Mouse (Mus musculus): ENCODE measurements around the gene Syt5. TPM values are rescaled to one million over a fixed set of nuclear protein-coding genes. Genes with fewer than 3 reads are reported as not detected.
A peak's percentile ranks its signal among the peaks of the same experiment; 100 is the strongest.

Syt5 gene
- total RNA-seq, 2 experiments from 2014 or later: 1.7 to 2.4 TPM

DNA sequence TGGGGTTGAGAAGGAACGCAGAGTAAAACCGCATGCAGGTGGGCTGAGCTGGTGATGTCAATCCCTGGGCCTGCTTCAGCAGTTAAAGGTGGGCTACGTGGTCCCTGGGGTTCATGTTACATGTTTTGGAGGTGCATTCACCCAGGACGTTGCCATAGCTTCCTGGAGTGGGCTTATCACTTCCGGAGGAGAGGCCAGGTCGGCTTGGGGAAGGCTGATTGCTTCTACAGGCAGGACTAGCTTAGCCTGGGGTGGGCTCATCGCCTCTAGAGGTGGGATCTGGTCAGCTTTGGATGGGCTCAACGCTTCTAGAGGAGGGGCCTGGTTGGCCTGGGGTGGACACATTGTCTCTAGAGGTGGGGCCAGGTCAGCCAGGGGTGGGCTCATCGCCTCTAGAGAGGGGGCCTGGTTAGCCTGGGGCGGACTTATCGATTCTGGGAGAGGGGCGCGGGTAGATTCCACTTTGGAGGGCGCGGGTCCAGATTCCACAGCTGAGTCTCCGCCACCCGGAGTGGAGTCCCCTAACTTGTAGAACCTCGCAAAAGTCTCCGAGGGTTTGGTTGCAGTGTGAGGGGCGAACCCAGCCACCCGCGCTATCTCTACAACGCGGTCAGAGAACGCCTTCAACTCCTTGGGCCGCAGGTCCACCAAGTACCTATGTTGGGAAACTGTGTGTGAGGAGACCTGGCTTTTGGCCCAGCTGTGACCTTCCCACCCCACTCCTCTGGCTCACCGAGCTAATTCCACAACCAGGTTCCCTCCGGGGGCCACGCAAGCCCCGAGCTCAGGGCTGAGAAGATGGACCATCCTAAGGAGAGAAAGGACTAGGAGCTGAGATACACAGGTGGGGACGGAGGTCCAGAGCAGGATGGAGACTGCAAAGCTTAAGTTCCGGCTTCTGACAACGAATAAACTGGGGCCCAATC, 23.9 kb downstream of the Syt5 start:
- intact Hi-C loops (cut with DNase I): loop anchor here (10.0 kb wide), 1 partner anchor 229 kb away; no protein-coding TSS in a partner anchor
- DNase-seq: peak in 1 of 2 experiments; percentile 61

DNA sequence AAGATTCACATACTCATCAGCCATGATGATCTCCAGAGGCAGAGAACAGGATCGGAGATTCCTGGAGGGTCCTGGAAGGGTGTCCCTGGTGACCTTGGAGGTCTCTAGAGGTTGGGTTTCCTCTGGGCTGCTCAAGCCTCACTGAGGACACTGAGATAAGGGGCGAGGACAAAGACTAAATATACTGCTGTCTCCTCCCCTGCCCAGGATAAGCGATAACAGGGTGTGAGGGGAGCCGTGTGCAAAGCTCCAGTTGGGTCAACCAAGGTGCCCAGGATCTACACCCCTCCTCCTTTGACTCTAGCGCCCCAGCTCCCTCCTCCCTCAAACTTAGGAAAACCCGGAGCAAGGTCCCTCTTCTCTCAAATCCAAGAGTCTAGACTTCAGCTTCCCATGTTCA, 25.0 kb downstream of the Syt5 start:
- DNase-seq: peak; percentile 80 to 81
- intact Hi-C loops (cut with DNase I): loop anchor here (10.0 kb wide), 1 partner anchor 227 kb away; no protein-coding TSS in a partner anchor

DNA sequence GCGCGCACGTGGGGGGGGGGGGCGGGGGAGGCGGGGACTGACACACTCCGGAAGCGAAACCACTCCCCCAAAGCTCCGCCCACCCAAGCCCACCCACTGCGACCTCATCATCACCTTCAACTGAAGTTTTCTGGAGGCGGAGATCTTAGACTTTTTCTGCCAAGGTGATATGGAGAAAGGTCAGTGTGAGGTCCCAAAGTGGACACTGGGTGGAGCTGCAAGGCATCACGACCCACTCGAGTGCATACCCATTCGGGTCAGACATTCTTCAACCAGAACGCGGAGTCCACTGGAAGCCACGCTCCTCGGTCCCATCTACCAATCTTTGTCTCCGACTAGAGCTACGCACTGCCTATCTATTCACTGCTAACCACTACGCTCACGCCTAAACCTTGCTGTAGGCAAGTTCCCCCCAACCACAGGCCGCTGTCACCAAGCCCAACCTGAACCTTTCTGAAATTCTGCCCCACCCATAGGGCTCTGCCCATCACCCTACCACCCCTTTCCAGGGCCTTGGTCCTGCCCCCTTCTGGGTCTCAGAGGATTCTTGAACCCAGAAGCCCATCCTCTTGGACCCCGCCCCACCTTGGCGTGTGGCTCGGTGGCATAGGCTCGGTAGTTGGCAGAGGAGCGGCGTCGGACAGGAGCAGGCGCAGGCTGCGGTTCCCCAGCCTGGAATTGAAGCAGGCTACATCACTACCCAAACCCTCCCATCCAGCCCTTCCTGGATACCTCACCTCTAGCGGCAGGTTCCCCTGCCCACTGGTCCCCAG, 25.9 kb downstream of the Syt5 start:
- intact Hi-C loops (cut with DNase I): loop anchor here (10.0 kb wide), 1 partner anchor 227 kb away; no protein-coding TSS in a partner anchor
- DNase-seq: peak; percentile 76 to 77

DNA sequence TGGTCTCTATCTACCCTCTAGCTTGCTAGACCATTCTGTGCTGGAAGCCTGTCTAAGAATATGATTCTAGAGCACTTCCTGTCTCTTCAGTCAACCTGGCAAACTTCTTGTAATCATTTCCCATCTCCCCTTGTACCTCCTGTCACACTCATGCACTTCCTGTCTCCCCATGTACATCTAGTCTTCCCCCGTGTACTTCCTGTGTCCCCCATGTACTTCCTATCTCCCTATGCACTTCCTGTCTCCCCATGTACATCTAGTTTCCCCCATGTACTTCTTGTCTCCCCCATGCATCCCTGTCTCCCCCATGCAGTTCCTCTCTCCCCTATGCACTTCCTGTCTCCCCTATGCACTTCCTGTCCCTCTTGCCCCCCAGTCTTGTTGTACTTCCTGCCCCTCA, 28.9 kb downstream of the Syt5 start:
- intact Hi-C loops (cut with DNase I): no loop called here
- no peak for DNase-seq

DNA sequence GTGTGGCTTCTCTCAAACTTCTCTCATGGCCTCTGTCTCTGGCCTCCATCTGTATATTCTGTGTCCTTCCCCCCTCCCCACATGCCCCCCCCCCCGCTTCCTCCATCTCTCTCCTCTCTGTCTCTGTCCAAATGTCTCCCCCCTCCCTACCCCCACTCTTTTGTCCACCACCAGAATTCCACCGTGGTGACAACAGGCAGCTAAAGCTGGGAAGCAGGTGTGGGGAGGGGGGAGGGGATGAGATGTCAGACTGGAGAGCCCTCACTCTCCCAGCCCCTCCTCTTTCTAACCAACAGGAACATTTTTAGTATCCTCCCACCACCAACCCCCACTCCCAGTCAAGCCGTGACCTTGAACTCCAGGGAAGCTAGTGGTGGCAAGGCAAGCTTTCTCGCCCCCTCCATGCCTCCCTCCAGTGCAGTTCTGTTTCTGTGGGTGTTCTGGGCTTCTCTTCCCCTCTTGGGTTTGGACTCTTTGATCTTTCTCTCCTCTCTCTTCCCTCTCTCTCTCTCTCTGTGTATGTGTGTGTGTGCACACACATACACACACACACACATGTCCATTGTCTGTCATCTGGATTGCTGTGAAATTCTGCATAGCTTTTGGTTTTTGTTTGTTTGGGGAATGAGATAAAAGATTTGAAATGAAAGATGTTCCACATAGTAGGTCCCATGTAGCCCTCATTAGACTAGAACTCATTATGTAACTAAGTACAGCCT, 30.9 kb downstream of the Syt5 start, which contains the start of gene Tnnt1:
Tnnt1 (minus strand) TSS at position 51 of the 719 bp plus-strand sequence.
- intact Hi-C loops (cut with DNase I): no loop called here
- DNase-seq: peak; percentile 76 to 77

DNA sequence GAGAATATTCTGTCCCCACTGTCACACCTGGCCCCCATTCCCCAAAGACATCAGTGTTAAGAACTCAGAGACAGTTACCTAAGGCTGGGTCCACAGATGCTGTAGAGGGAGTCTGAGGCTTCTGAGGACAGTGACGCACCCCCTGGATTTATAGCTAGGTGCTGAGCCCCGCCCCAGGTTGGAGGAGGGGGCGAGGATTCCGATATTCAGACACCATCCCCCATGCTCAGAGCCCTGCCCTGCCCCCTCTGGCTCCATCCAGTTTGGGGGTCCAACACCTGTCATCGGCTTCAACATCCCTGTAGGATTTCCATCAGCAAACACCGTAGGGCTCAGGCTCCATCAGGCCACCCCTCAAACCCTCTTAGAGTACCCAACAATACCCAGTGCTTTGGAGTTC, 31.5 kb downstream of the Syt5 start:
- intact Hi-C loops (cut with DNase I): no loop called here
- peak; percentile 47 to 57 for DNase-seq

DNA sequence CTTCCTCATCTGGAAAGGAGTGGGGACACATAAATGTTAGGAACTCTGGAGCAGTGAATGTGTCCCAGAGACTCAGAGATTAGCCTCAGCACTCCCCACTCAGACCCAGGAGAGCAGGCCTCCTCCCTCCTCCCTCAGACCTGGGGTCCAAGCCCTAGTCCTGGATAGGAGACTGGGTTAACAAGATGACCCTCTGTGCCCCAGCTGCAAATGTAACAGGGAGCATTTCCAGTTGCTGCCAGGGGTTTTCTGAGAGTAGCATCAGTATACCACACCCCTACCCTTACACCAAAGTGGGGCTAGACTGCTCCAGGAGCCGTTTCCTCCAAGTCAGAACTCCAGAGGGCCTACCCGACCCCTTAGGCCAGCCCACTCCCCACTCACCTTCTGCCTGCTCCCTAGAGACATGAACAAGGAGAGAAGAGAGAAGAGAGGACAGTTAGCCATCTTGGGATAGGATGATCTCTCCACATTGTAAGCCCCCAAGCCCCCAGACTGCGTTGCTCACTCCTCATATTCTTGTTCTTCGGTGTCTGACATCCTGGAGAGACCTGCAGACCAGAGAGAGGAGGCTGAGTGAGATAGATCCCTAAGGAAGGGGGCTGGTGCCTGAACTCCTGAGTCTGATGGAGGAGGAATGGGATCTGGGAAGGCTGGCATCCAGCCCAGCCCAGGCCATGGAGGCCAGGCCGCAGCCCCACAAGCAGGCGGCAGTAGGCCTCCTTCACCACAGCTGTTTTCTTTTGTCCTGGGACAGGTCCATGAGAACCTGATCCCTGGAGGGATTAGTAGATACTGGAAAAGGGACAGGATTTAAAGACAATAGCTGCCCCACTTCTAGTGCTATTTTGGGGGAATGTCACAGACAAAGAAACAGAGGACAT, 33.3 kb downstream of the Syt5 start:
- intact Hi-C loops (cut with DNase I): loop anchor here (5.0 kb wide), 1 partner anchor 377 kb away; the partner anchor contains the start of gene Leng8
- DNase-seq: peak; percentile 60 to 70

DNA sequence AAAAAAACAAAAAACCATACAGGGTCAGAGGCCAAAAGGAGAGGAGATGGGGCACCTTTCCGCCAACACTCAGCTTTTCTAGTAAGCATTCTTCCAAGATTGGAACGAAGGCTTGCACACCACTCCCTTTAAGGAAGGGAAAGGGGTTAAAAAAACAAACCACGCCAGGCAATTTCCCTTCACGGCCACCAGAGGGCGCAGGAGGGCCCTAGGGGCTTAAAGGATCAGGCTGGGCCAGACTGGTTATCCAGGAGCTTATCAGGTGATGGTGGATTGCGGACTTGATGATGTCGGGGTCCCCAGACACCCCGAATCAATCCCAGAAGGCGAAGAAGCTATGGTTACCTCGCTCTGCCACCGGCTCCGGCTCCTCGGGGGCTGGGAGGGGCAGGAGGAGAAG, 34.1 kb downstream of the Syt5 start:
- peak; percentile 63 to 74 for DNase-seq
- intact Hi-C loops (cut with DNase I): loop anchor here (5.0 kb wide), 1 partner anchor 376 kb away; the partner anchor contains the start of gene Leng8

DNA sequence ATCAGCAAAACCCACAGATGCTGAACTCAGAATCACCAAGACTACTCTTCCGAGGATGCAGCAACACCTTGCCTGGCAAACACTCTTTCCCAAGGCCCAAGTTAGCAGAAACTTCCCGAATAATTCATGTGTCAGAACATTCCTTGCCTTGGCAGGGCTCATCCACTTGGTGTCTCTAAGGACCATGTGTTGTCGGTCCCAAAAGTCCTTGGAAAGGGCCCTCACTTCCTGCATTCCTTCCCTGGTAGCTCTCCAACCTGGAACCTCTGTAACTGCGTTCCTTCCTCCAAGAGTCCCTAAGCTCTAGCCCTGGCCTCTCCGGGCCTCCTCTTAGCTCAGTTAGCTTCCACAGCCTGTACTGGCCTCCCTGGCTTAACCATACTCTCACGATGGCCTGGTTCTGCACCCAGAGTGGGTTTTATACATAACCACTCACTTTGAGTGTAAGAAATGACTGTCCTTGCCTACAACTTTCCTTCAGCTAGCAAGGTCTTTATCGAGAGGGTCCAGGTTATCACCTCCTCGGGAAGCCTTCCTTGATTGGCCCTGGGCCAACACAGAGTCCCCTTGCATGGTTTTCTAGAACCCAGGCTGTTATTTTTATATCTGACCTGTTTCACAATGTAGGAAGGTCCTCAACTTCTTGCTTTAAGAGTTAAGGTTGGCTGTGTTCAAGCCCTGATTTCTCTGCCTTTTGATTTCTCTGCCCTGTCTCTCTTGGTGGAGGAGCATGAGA, 35.7 kb downstream of the Syt5 start:
- DNase-seq: peak; percentile 63 to 65
- intact Hi-C loops (cut with DNase I): loop anchor here (5.0 kb wide), 1 partner anchor 374 kb away; the partner anchor contains the start of gene Leng8

DNA sequence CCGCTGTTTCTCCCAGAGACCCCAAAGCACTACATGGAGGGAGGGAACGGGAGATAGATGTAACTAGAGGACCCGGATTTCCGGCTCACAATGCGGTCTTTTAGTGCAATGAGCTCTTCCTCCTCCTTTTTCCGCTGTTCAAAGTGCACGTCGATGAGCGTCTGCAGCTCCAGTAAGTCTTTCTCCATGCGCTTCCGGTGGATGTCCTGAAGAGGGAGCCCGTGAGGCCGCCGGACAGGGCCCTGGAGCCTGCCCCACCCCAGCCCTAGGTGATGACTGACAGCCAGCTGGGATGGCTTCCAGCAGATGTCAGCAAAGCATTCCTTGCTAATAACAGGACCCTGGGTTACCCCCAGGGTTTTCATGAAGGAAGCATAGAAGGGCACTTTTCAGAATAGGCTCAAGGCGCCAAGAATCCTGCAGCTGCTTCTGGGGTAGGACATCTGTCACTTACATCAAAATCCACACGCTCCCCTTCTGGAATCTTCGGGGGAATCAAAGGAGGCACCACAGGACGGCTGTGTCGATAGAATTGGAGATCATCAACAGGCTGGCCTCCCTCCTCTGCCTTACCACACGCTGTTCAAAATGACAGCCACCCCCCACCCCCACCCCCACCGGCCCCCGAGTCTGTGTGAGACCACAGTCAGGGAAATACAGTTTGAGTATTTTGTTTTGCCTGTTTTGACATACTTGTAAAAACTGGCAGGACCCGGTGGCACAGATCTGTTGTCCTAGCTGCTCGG, 37.3 kb downstream of the Syt5 start:
- DNase-seq: peak; percentile 93 to 95
- intact Hi-C loops (cut with DNase I): loop anchor here (5.0 kb wide), 1 partner anchor 373 kb away; the partner anchor contains the start of gene Leng8

DNA sequence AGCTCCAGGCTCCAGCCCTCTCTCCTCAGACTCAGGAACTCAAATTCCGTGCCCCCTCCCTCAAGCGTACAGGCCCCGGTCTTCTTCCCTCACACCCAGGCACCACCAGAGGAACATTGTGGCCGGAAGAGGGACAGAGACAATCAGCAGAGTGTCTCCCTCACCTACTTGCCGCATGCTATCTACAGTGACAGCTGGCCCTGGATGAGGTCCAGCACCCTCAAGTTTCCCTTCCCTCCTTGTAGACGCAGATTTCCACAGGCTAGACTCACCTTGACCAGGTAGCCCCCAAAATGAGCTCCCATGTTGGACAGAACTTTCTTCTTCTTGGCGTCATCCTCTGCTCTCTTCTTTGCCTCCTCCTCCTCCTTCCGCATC, 38.6 kb downstream of the Syt5 start:
- intact Hi-C loops (cut with DNase I): no loop called here
- DNase-seq: no peak

DNA sequence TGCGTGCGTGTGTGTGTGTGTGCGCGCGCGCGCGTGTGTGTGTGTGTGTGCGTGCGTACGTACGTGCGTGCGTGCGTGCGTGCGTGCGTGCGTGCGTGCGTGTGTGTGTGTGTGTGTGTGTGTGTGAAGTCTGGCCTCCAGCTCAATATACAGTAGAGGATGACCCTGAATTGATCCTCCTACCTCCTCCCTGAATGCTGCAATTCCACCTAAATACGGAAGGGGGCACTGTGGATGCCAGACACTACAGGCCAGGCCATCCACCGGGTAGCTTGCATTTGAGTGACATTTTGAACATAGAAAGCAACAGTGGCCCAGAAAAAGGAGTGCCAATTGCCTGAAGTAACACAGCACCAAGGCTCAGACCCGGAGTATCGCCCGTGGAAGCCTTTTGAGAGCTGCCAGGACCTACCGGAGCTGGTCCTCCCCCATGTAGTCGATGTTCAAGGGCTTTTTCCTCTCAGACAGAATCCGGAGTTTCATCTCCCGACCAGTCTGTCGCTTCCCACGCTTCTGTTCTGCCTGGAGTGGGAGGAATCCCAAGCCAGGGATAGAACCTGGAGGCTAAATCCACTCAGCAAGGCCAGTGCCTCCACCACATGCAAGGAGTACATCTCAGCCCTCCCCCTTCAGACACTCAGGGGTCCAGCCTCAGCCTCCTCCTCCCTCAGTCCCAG, 39.1 kb downstream of the Syt5 start:
- DNase-seq: no peak
- intact Hi-C loops (cut with DNase I): no loop called here

DNA sequence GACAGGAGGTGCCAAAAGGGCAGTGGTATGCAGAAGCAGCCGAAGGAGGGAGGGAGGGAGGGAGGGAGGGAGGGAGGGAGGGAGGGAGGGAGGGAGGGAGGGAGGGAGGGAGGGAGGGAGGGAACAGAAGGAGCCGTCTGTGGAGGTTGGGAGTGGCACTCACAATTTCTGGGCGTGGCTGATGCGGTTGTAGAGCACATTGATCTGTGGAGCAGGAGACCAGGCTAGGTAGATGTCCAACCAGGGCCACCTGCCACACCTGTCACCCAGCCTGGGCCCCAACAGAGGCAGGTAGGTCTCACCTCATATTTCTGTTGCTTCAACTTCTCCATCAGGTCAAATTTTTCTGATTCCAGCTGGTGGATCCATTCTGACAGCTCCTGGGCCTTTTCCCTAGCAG, 40.1 kb downstream of the Syt5 start:
- no peak for DNase-seq
- intact Hi-C loops (cut with DNase I): no loop called here

DNA sequence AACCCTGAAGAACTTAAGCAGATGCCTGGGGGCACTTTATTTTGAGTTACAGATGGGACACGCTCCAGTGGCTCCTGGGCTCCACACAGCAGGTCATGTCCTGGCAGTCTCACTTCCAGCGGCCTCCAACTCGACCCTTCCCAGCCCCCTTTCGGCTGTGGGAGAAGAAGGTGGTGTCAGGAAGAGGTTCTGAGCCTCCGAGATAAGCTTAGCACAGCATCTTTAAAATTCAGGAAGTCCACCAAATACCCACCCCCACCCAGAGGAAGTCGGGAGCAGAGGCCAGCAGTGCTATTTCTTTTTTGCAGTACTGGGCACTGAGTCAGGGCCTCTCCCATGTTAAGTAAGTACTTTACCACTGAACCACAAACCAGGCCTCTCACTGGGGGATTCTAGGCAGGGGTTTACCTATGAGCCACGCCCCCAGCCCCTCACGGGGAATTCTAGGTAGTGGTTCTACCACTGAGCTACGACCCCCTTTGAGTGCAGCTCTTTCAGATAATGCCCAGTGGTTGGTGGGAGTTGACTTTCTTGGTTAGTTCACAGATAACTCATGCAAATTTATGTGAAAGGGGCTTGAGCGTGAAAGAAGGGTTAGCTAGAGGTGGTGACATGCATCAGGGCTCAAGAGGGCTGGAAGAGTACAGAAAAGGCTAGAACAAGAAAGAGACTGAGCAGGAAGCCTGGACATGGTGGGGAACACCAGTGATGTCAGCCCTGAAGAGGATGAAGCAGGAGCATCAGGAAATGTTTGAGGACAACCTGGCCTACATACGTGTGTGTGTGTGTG, 42.5 kb downstream of the Syt5 start:
- no peak for DNase-seq
- intact Hi-C loops (cut with DNase I): no loop called here

DNA sequence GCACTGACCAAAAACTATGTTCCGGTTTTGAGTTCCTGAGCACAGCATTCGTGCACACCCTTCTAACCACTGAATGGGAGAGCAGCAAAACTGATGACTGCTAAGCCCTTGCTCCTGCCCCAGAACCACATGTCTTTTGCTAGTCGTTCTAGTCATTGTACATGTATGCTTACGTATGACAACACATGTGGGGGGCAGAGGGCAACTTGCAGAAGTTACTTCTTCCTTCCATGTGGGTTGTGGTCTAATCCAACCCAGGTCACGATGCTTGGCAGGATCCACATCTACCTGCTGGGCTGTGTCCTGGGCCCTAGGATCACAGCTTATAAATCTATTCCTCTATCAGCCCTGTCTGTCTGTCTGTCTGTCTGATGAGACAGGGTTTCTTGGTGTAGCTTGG, 43.5 kb downstream of the Syt5 start:
- intact Hi-C loops (cut with DNase I): no loop called here

DNA sequence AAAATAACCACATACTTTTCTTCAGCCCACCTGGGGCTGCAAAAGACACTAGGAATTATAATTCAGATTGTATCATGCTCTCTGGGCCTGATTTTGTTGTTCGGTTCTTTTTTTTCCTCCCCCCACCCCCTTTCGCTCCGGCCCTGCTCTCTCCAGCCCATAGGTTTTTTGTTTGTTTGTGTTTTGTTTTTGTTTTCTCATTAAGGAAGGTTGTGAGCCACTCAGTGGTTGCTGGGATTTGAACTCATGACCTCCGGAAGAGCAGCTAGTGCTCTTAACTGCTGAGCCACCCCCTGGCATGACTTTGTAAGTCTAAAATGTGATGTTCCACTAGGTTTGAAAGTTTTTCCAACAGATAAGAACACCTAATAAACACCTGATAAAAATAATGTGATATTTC, 44.2 kb downstream of the Syt5 start:
- intact Hi-C loops (cut with DNase I): no loop called here

More for the DNA sequence above, 43.5 kb downstream of the Syt5 start:
- DNase-seq: no peak

More for the DNA sequence above, 44.2 kb downstream of the Syt5 start:
- no peak for DNase-seq
